Mouse (Mus musculus): ENCODE data around the gene Igsf3. TPM values are rescaled to one million over a fixed set of nuclear protein-coding genes. Genes with fewer than 3 reads are reported as not detected.

Igsf3 gene
- polyA plus RNA-seq, 1 experiment from 2014 or later = 35.3 TPM

DNA sequence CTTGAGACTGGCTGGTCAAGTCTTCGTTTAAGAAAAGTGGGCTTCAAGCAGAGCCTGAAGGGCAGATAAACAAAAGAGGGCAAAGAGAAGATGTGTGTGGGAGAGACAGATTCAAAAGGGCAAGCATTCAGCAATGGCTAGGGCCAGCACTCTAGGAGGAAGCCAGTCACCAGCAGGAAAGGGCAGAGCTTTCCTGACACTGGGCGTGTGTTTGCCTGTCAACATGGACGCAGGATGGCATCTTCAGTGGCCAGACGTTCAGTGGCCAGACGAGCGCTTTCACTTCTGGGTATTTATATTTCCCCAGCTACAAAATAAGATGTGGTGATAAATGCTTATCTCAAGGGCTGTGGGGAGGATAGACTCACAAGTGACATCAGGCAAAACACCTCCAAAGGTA is 123.0 kb downstream of the Igsf3 start:
- ATAC-seq (ENCODE audit: insufficient read depth, low FRiP score) = no peak
- no peaks in the 10 kb centered on the region for H3K27me3 ChIP-seq (ENCODE audit: control insufficient read depth, insufficient read depth, low read length)
- no peaks in the 10 kb centered on the region for H3K36me3 ChIP-seq (ENCODE audit: control insufficient read depth, insufficient read depth, low read length)
- H3K27ac ChIP-seq (ENCODE audit: low read length) = no peak overlapping the region
- H3K4me1 ChIP-seq (ENCODE audit: control insufficient read depth, insufficient read depth, low read length) = no peaks in the 10 kb centered on the region
- H3K4me3 ChIP-seq (replicated peaks; ENCODE audit: low read length) = no peak overlapping the region
- no peak overlapping the region for H3K9ac ChIP-seq (ENCODE audit: low read length)
- no peaks in the 10 kb centered on the region for H3K9me3 ChIP-seq (replicated peaks; ENCODE audit: control insufficient read depth, low read length)
- H3K4me2 ChIP-seq (ENCODE audit: low read depth, low read length) = no peak overlapping the region
- WGBS = 59% methylated on average over 6 of the region's 6 CpGs

DNA sequence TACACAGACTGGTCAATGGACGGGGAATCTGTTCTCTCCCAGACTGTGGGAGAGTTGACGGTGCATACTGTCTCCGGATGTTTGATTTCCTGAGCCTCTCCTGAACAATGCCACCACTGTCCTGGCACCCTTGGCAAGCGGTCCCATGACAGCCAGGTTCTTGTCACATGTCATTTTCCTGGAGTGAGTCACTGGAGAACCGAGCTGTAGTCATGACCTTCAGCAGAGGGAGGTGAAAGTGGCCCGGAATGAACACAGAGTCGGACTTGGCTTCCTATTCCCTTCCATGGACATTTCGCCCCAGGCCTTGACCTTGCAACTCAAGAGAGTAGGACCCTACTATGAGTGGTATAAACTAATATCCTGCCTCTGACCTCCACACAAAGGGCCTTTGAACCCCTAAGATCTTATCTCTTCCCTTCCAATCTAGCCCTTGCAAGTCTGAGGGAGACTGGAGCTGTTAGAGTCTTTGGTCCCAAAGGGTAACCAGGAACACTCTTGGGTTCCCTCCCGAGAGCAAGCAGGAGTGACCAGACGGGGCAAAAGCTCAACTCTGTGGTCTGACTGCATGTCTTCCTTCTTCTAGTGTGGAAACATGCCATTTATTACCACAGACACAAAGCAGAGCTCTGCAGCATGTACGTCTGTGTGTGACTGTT is 123.6 kb downstream of the Igsf3 start:
- Histone ChIP-seq H3K27ac (ENCODE audit: low read length) (no peak overlapping the region), H3K9ac (ENCODE audit: low read length) (no peak overlapping the region), H3K9me3 (replicated peaks; ENCODE audit: control insufficient read depth, low read length) (no peaks in the 10 kb centered on the region), H3K36me3 (ENCODE audit: control insufficient read depth, insufficient read depth, low read length) (no peaks in the 10 kb centered on the region), H3K4me2 (ENCODE audit: low read depth, low read length) (no peak overlapping the region), H3K4me1 (ENCODE audit: control insufficient read depth, insufficient read depth, low read length) (no peaks in the 10 kb centered on the region), H3K27me3 (ENCODE audit: control insufficient read depth, insufficient read depth, low read length) (no peaks in the 10 kb centered on the region), H3K4me3 (replicated peaks; ENCODE audit: low read length) (no peak overlapping the region)
- WGBS = 60% methylated on average over 11 of the region's 11 CpGs
- ATAC-seq (ENCODE audit: insufficient read depth, low FRiP score) = no peak

DNA sequence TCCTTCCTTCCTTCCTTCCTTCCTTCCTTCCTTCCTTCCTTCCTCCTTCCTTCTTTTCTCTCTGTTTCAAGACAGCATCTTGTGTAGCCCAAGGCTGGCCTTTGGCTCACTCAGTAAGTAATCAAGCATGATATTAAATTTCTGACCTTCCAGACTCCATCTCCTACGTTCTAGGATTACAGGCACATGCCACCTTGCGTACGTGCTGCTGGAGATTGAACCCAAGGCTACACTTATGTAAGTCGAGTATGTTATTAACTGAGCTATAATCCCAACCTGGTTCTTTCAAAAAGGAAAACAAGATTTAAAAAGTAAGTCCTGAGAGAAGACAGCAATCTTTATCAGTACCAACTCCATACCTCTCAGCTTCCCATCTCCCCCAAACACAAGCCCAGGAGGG is 124.7 kb downstream of the Igsf3 start:
- H3K4me3 ChIP-seq (replicated peaks; ENCODE audit: low read length) = no peak overlapping the region
- H3K36me3 ChIP-seq (ENCODE audit: control insufficient read depth, insufficient read depth, low read length) = no peaks in the 10 kb centered on the region
- ATAC-seq (ENCODE audit: insufficient read depth, low FRiP score) = no peak
- H3K9ac ChIP-seq (ENCODE audit: low read length) = no peak overlapping the region
- H3K9me3 ChIP-seq (replicated peaks; ENCODE audit: control insufficient read depth, low read length) = no peaks in the 10 kb centered on the region
- H3K4me1 ChIP-seq (ENCODE audit: control insufficient read depth, insufficient read depth, low read length) = peaks cover 3% of the 10 kb centered on the region; the same call in 1 of the 2 replicates
- H3K4me2 ChIP-seq (ENCODE audit: low read depth, low read length) = no peak overlapping the region
- H3K27me3 ChIP-seq (ENCODE audit: control insufficient read depth, insufficient read depth, low read length) = no peaks in the 10 kb centered on the region
- no peak overlapping the region for H3K27ac ChIP-seq (ENCODE audit: low read length)
- WGBS = 75% methylated on average over 4 of the region's 4 CpGs

DNA sequence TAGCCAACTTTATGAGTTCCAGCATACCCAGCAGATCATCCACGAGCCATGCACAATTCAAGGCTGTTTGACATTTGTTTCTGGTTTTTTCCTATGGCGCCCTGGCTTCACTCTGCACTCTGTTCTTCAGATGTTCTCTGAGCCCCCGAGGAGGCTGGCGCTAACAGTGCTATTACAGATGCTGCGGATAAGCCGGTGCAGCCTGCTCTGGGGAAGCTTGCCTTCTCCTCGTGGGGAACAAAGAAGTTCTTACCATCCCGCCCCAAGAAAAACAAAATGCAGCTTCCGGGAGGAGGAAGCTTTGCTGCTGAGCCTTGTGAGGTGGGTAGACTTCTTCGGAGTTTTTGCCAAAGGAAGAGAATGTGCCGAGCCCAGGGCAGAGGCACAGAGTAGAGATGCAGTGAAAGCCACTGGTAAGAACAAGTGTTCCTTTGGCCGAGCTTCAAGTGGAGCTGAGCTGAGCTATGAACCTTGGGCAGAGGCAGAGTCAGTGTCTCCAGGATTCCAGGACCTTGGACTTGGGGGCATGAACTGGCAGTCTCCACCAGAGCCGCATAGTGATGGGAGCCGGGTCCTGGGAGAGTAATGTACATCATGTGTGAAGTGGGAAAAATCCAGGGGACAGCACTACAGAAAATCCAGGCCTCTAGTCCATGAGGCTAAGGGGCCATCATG is 125.3 kb downstream of the Igsf3 start:
- no peak overlapping the region for H3K4me3 ChIP-seq (replicated peaks; ENCODE audit: low read length)
- H3K4me1 ChIP-seq (ENCODE audit: control insufficient read depth, insufficient read depth, low read length) = peaks cover 3% of the 10 kb centered on the region; the same call in 1 of the 2 replicates
- no peak overlapping the region for H3K9ac ChIP-seq (ENCODE audit: low read length)
- H3K4me2 ChIP-seq (ENCODE audit: low read depth, low read length) = no peak overlapping the region
- H3K36me3 ChIP-seq (ENCODE audit: control insufficient read depth, insufficient read depth, low read length) = no peaks in the 10 kb centered on the region
- no peaks in the 10 kb centered on the region for H3K27me3 ChIP-seq (ENCODE audit: control insufficient read depth, insufficient read depth, low read length)
- no peak for ATAC-seq (ENCODE audit: insufficient read depth, low FRiP score)
- no peaks in the 10 kb centered on the region for H3K9me3 ChIP-seq (replicated peaks; ENCODE audit: control insufficient read depth, low read length)
- 53% methylated on average over 14 of the region's 14 CpGs for WGBS
- H3K27ac ChIP-seq (ENCODE audit: low read length) = no peak overlapping the region

DNA sequence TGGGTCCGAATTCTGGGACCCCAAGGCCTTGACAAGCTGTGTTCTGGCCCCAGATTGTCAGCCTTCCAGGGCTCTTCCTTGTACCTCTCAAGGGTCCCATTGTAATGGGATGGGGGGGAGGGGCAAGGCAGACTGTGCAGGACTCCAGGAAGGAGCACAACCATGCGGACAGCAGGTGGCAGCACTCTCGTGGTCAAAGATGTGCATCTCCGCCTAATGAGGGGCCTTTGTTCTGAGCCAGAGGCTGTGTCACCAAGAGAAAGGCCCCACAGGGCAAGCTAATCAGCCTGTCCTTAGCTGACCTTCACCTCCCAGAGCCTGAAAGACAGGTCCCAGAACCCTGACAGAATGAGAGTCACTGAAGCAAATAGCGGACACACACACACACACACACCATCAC is 129.3 kb downstream of the Igsf3 start:
- Histone ChIP-seq H3K27ac (ENCODE audit: low read length) (no peak overlapping the region), H3K9ac (ENCODE audit: low read length) (no peak overlapping the region), H3K27me3 (ENCODE audit: control insufficient read depth, insufficient read depth, low read length) (no peaks in the 10 kb centered on the region), H3K4me3 (replicated peaks; ENCODE audit: low read length) (no peak overlapping the region), H3K9me3 (replicated peaks; ENCODE audit: control insufficient read depth, low read length) (no peaks in the 10 kb centered on the region), H3K4me1 (ENCODE audit: control insufficient read depth, insufficient read depth, low read length) (peaks cover 3% of the 10 kb centered on the region; the same call in 1 of the 2 replicates), H3K36me3 (ENCODE audit: control insufficient read depth, insufficient read depth, low read length) (no peaks in the 10 kb centered on the region), H3K4me2 (ENCODE audit: low read depth, low read length) (no peak overlapping the region)
- peak; percentile 69; the same call in 1 of the 2 replicates for ATAC-seq (ENCODE audit: insufficient read depth, low FRiP score)
- 38% methylated on average over 5 of the region's 5 CpGs for WGBS

DNA sequence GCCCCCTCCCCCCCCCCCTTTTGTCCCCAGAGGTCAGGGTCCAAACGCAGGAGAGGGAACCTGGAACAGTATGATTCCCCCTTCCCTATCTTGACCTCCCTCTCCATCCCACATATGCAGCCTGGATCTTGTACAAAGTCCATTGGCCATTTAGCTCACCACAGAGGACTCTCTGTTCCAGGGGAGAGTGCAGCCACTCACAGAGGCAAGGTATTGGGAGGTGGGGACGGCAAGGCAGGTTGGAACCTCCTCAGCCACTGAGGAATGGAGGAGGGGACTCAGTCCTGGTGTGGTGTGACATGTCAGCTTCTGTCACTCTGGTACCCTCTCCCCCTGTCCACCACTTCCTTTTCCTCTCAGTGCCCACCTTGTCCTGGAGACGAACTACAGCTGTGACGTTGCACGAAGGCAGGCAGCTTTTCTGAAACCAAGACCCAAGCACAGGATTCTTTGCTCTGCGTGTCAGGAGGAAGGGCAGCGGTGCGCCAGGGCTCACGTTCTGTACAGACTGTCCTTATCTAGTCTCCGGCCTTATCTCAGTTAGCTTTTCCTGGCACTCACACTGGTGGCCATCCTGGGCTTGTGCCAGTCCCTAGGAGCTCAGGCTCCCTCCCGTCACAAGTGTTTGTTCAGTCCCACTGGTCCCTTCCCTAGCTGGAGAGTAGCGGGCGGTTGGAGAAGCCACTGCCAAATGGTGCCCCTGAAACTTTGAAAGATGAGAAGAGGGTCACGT is 130.3 kb downstream of the Igsf3 start:
- H3K4me3 ChIP-seq (replicated peaks; ENCODE audit: low read length) = no peak overlapping the region
- WGBS = 45% methylated on average over 13 of the region's 14 CpGs
- H3K27ac ChIP-seq (ENCODE audit: low read length) = no peak overlapping the region
- H3K4me2 ChIP-seq (ENCODE audit: low read depth, low read length) = no peak overlapping the region
- H3K36me3 ChIP-seq (ENCODE audit: control insufficient read depth, insufficient read depth, low read length) = no peaks in the 10 kb centered on the region
- peak overlapping the region; percentile 23; the same call in 1 of the 2 replicates for H3K9ac ChIP-seq (ENCODE audit: low read length)
- no peaks in the 10 kb centered on the region for H3K27me3 ChIP-seq (ENCODE audit: control insufficient read depth, insufficient read depth, low read length)
- peak; percentile 30; the same call in 1 of the 2 replicates for ATAC-seq (ENCODE audit: insufficient read depth, low FRiP score)
- peaks cover 3% of the 10 kb centered on the region; the same call in 1 of the 2 replicates for H3K4me1 ChIP-seq (ENCODE audit: control insufficient read depth, insufficient read depth, low read length)
- no peaks in the 10 kb centered on the region for H3K9me3 ChIP-seq (replicated peaks; ENCODE audit: control insufficient read depth, low read length)

DNA sequence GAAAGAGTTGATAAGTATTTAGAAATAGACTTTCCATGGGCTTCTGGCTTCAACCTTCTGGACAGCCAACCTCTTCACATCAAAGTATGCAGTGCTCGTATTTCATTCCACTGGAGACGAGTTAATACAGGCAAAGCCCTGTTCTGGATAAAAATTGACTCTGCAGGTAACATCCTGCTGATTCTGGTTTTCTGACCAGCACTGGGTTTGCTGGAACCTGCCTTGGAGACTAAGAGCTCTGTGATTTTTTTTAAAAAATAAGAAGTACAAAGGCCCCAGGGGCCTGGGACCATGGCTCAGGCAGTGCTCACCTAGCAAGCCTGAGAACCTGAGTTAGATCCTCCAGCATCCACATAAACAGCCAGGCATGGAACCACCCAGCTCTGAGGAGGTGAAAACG is 130.9 kb downstream of the Igsf3 start:
- peaks cover 3% of the 10 kb centered on the region; the same call in 1 of the 2 replicates for H3K4me1 ChIP-seq (ENCODE audit: control insufficient read depth, insufficient read depth, low read length)
- no peaks in the 10 kb centered on the region for H3K27me3 ChIP-seq (ENCODE audit: control insufficient read depth, insufficient read depth, low read length)
- no peak overlapping the region for H3K4me3 ChIP-seq (replicated peaks; ENCODE audit: low read length)
- no peak overlapping the region for H3K4me2 ChIP-seq (ENCODE audit: low read depth, low read length)
- H3K9ac ChIP-seq (ENCODE audit: low read length) = no peak overlapping the region
- no peak for ATAC-seq (ENCODE audit: insufficient read depth, low FRiP score)
- H3K27ac ChIP-seq (ENCODE audit: low read length) = no peak overlapping the region
- no peaks in the 10 kb centered on the region for H3K36me3 ChIP-seq (ENCODE audit: control insufficient read depth, insufficient read depth, low read length)
- 60% methylated on average over 3 of the region's 3 CpGs for WGBS
- H3K9me3 ChIP-seq (replicated peaks; ENCODE audit: control insufficient read depth, low read length) = no peaks in the 10 kb centered on the region

DNA sequence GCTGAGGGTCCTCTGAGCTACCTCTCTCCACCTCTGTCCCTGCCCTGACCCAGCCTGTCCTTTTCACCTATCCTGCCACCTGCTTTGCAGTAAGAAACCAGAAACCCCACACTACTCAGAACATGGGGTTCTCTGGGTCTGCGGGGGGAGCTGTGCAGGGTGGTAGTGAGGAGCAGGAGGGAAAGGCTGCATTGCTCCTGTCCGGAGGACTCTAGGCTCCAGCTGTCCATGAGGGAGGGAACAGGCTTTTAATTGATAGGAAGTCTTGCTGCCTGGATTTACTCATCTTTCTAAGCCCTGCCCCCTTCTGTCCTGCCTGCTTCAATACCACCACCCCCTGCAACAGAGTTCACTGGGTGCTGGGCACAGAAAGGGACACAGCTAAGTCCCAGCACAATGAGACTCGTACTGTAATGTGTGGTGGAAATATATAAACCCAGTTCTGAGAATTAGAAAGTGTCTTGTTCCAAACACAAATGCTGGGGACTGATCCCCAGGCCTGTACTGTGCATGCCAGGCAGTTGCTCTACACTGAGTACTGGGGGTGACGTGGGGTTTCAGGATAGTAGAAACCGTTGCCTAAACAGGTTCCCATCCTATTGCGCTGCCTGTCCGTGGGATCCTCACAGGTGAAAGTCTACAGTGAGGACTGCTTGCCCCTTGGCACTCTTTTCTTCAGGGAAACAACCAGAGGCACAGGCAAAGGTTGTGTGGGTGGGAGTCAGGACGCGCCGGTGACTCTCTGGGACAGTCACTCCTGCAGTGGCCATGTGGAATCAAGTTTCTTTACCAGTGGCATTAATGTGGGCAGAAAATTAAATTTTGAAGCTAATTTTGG is 133.0 kb downstream of the Igsf3 start:
- Histone ChIP-seq H3K36me3 (ENCODE audit: control insufficient read depth, insufficient read depth, low read length) (no peaks in the 10 kb centered on the region), H3K4me1 (ENCODE audit: control insufficient read depth, insufficient read depth, low read length) (peaks cover 11% of the 10 kb centered on the region), H3K27ac (ENCODE audit: low read length) (no peak overlapping the region), H3K4me2 (ENCODE audit: low read depth, low read length) (no peak overlapping the region), H3K9me3 (replicated peaks; ENCODE audit: control insufficient read depth, low read length) (no peaks in the 10 kb centered on the region), H3K9ac (ENCODE audit: low read length) (no peak overlapping the region), H3K4me3 (replicated peaks; ENCODE audit: low read length) (no peak overlapping the region), H3K27me3 (ENCODE audit: control insufficient read depth, insufficient read depth, low read length) (no peaks in the 10 kb centered on the region)
- WGBS = 82% methylated on average over 10 of the region's 10 CpGs
- no peak for ATAC-seq (ENCODE audit: insufficient read depth, low FRiP score)
